Mouse (Mus musculus) gastrocnemius, postnatal 10 days (tissue): ENCODE results near the gene Pgm2. TPM values are rescaled to one million over a fixed set of nuclear protein-coding genes. Genes with fewer than 3 reads are reported as not detected.

Experiments
- microRNA-seq, 2 experiments: library from miRNA; unstranded; fragments of <30 nt; microRNA quantifications; one replicate each; pipeline ENCODE4 v1.2.0; 2021
- total RNA-seq, 2 experiments: library from RNA; stranded (reverse); gene quantifications; 2 replicates each; pipeline ENCODE4 v1.2.3; 2021

The Pgm2 gene
- total RNA-seq, 2 experiments from 2014 or later = 7.0 to 8.5 TPM

Small RNA genes within 50 kb of the gene (microRNA-seq; reads per million reads assigned to microRNA genes)
- gene Gm22395 = 0 reads per million in 2 experiments
- 0 reads per million in 2 experiments for gene Gm23967

Other genes starting within 250 kb of the Pgm2 start
- gene Rell1, start 124.1 kb upstream of the Pgm2 start, total RNA-seq = 10 to 100 TPM; 16.0 to 16.3 TPM
- 10 to 100 TPM; 35.5 to 36.8 TPM for gene Tbc1d1, start 63.4 kb downstream of the Pgm2 start, total RNA-seq